Mouse (Mus musculus) Muller cell, postnatal 12 days (primary cell): ENCODE results near the gene Gba2.
A peak's percentile ranks its signal among the peaks of the same experiment; 100 is the strongest.
"Not testable (repeated sequence)": the region's sequence is repeated elsewhere in the genome, so short reads cannot be mapped to it uniquely, and the experiment has no call there.

ENCODE experiments used
- DNase-seq: peaks from one replicate; pipeline ENCODE4 v3.0.0-alpha.2; 2015; ENCODE audit errors: inconsistent ontology term

Gene Gba2

GRCm38 (mm10) chr4:43578376-43579204 lies at the start of gene Gba2, which contains the start of gene Rgp1:
Gba2 (minus strand) TSS chr4:43578873.
Rgp1 (plus strand) TSS chr4:43578715.
- peak; percentile 93 for DNase-seq

- no peak for DNase-seq
Observed at GRCm38 (mm10) chr4:43620146-43620778, 41.6 kb upstream of the Gba2 start.

- DNase-seq = no peak
Observed at GRCm38 (mm10) chr4:43613060-43613730, 34.5 kb upstream of the Gba2 start.

- no peak for DNase-seq
Observed at GRCm38 (mm10) chr4:43612534-43612933, 33.9 kb upstream of the Gba2 start.

GRCm38 (mm10) chr4:43604751-43605685 lies 26.3 kb upstream of the Gba2 start:
- DNase-seq = no peak

- DNase-seq = no peak
Observed at GRCm38 (mm10) chr4:43604099-43604498, 25.4 kb upstream of the Gba2 start.

- no peak for DNase-seq
Observed at GRCm38 (mm10) chr4:43600195-43600934, 21.7 kb upstream of the Gba2 start.

GRCm38 (mm10) chr4:43598650-43599380 lies 20.1 kb upstream of the Gba2 start:
- DNase-seq = no peak

GRCm38 (mm10) chr4:43598200-43598599 lies 19.5 kb upstream of the Gba2 start:
- DNase-seq = no peak

- DNase-seq = not testable (repeated sequence)
Observed at GRCm38 (mm10) chr4:43596597-43596996, 17.9 kb upstream of the Gba2 start.

GRCm38 (mm10) chr4:43593453-43593852 lies 14.8 kb upstream of the Gba2 start:
- no peak for DNase-seq

- DNase-seq = no peak
Observed at GRCm38 (mm10) chr4:43591961-43592360, 13.3 kb upstream of the Gba2 start.

- no peak for DNase-seq
Observed at GRCm38 (mm10) chr4:43591543-43591942, 12.9 kb upstream of the Gba2 start.

- DNase-seq = no peak
Observed at GRCm38 (mm10) chr4:43587681-43588080, 9.0 kb upstream of the Gba2 start.

GRCm38 (mm10) chr4:43586411-43586810 lies 7.7 kb upstream of the Gba2 start:
- DNase-seq = no peak

GRCm38 (mm10) chr4:43585682-43586081 lies 7.0 kb upstream of the Gba2 start:
- DNase-seq = no peak

GRCm38 (mm10) chr4:43584444-43585416 lies 6.1 kb upstream of the Gba2 start, which contains the start of gene Msmp:
Msmp (minus strand) TSS chr4:43584494.
- DNase-seq = no peak

- no peak for DNase-seq
Observed at GRCm38 (mm10) chr4:43583421-43583820, 4.7 kb upstream of the Gba2 start.

- DNase-seq = no peak
Observed at GRCm38 (mm10) chr4:43582241-43582640, 3.6 kb upstream of the Gba2 start.
